Mouse (Mus musculus): ENCODE measurements around the gene Sema7a.
A peak's percentile ranks its signal among the peaks of the same experiment; 100 is the strongest.

The Sema7a gene

GRCm38 (mm10) chr9:57985304-57985703 is 45.4 kb downstream of the Sema7a start:
- no peak for DNase-seq

- DNase-seq, result peak; percentile 81
These were observed 46.4 kb downstream of the Sema7a start for GRCm38 (mm10) chr9:57986293-57986692.

GRCm38 (mm10) chr9:57988098-57988497 is 48.2 kb downstream of the Sema7a start:
- peak; percentile 55 for DNase-seq

GRCm38 (mm10) chr9:57989309-57989708 is 49.4 kb downstream of the Sema7a start:
- no peak for DNase-seq

- peak; percentile 62 for DNase-seq
These were observed 50.7 kb downstream of the Sema7a start for GRCm38 (mm10) chr9:57990438-57991110.

- peak; percentile 36 for DNase-seq
These were observed 52.1 kb downstream of the Sema7a start for GRCm38 (mm10) chr9:57992060-57992459.

- DNase-seq, result peak; percentile 30
These were observed 53.1 kb downstream of the Sema7a start for GRCm38 (mm10) chr9:57992781-57993591.

- peak; percentile 85 for DNase-seq
These were observed 55.4 kb downstream of the Sema7a start for GRCm38 (mm10) chr9:57995282-57995681.

- peak; percentile 95 for DNase-seq
These were observed 57.7 kb downstream of the Sema7a start for GRCm38 (mm10) chr9:57997511-57998031.

- peak; percentile 80 for DNase-seq
These were observed 58.2 kb downstream of the Sema7a start for GRCm38 (mm10) chr9:57998032-57998659.

GRCm38 (mm10) chr9:57998685-57999084 is 58.8 kb downstream of the Sema7a start:
- peak; percentile 30 for DNase-seq

GRCm38 (mm10) chr9:57999676-58000075 is 59.8 kb downstream of the Sema7a start:
- DNase-seq, result no peak

- no peak for DNase-seq
These were observed 63.4 kb downstream of the Sema7a start for GRCm38 (mm10) chr9:58003272-58003671.

GRCm38 (mm10) chr9:58005753-58006461 is 66.0 kb downstream of the Sema7a start, which contains the start of gene Cyp11a1:
Cyp11a1 (plus strand) TSS chr9:58006411.
- DNase-seq, result peak; percentile 34

- no peak for DNase-seq
These were observed 68.6 kb downstream of the Sema7a start for GRCm38 (mm10) chr9:58008336-58009014.

- no peak for DNase-seq
These were observed 69.1 kb downstream of the Sema7a start for GRCm38 (mm10) chr9:58009015-58009362.

GRCm38 (mm10) chr9:58009588-58009987 is 69.7 kb downstream of the Sema7a start:
- DNase-seq, result peak; percentile 31

GRCm38 (mm10) chr9:58011027-58011426 is 71.1 kb downstream of the Sema7a start:
- no peak for DNase-seq

GRCm38 (mm10) chr9:58011552-58011951 is 71.6 kb downstream of the Sema7a start:
- no peak for DNase-seq
